Comparison of ENCODE assay signal across 20 mouse cellular contexts in genomic region chr6:24219882-24220522, GRCm38 (mm10). TPM values are rescaled to one million over a fixed set of nuclear protein-coding genes. Genes with fewer than 3 reads are reported as not detected.
"Had no signal": no experiment of that assay in that cellular context is flagged by ENCODE, and none has a peak within 500 bp of the region (broad histone marks: within the 10 kb centered on the region; RNA-seq: fewer than 3 reads in every experiment).

No protein-coding gene starts in this region.

- H3K4me1 ChIP-seq: limb, embryonic 10.5 days; limb, embryonic 13.5 days; liver, embryonic 12.5 days; liver, embryonic 15.5 days; midbrain, embryonic 12.5 days; midbrain, embryonic 15.5 days; neural tube, embryonic 13.5 days had no signal

- DNase-seq: kidney, adult 2 months; kidney, postnatal 14 days; layer of hippocampus, adult 9-11 months; liver; retina, postnatal 1 day; right cerebral cortex, postnatal 25 days; thymus, adult 18-20 months; thymus, postnatal 36 days had no signal

- H3K4me3 ChIP-seq: layer of hippocampus, adult 2 months; limb, embryonic 10.5 days; limb, embryonic 13.5 days; liver, embryonic 12.5 days; liver, embryonic 15.5 days; midbrain, embryonic 12.5 days; midbrain, embryonic 15.5 days; myocyte; neural tube, embryonic 13.5 days had no signal

- H3K9me3 ChIP-seq: limb, embryonic 10.5 days; limb, embryonic 13.5 days; liver, embryonic 12.5 days; liver, embryonic 15.5 days; midbrain, embryonic 12.5 days; midbrain, embryonic 15.5 days; neural tube, embryonic 13.5 days had no signal

- ATAC-seq: intestine, postnatal 0 days; liver, embryonic 12.5 days; midbrain, embryonic 15.5 days had no signal

- H3K36me3 ChIP-seq: limb, embryonic 10.5 days; limb, embryonic 13.5 days; liver, embryonic 12.5 days; liver, embryonic 15.5 days; midbrain, embryonic 12.5 days; midbrain, embryonic 15.5 days; neural tube, embryonic 13.5 days had no signal

- H3K4me2 ChIP-seq: limb, embryonic 13.5 days; liver, embryonic 12.5 days; liver, embryonic 15.5 days; midbrain, embryonic 12.5 days; midbrain, embryonic 15.5 days; neural tube, embryonic 13.5 days had no signal

- H3K9ac ChIP-seq: limb, embryonic 13.5 days; liver, embryonic 12.5 days; liver, embryonic 15.5 days; midbrain, embryonic 12.5 days; midbrain, embryonic 15.5 days; neural tube, embryonic 13.5 days had no signal

- H3K27ac ChIP-seq: layer of hippocampus, adult 2 months; limb, embryonic 10.5 days; limb, embryonic 13.5 days; liver, embryonic 12.5 days; liver, embryonic 15.5 days; midbrain, embryonic 12.5 days; midbrain, embryonic 15.5 days; neural tube, embryonic 13.5 days had no signal

- H3K27me3 ChIP-seq: limb, embryonic 13.5 days; liver, embryonic 12.5 days; liver, embryonic 15.5 days; midbrain, embryonic 12.5 days; midbrain, embryonic 15.5 days; neural tube, embryonic 13.5 days had no signal

RNA-seq across cellular contexts. Expression of gene Slc13a1, which starts 52.1 kb away (rescaled TPM):
- polyA plus RNA-seq: limb, embryonic 10.5 days; limb, embryonic 13.5 days; liver, embryonic 12.5 days; testis, adult 2 months; urinary bladder, adult 2 months had no signal
